Mouse (Mus musculus) heart, embryonic 15.5 days (tissue): ENCODE data around the gene Shisa3. TPM values are rescaled to one million over a fixed set of nuclear protein-coding genes. Genes with fewer than 3 reads are reported as not detected.

ENCODE experiments used
- ATAC-seq: fragments of 200-750 bp; cut with Nextera tagmentation; replicated peaks from 2 replicates; pipeline ENCODE4 v1.8.0; 2017; ENCODE audit warnings: low read depth, moderate TSS enrichment; ENCODE audit not compliant: insufficient number of reproducible peaks, insufficient read depth, low FRiP score
- H3K27ac ChIP-seq: fragments of 300-500 bp; sonication (generic); 2 replicates; pipeline ENCODE4 v1.5.1; 2015; ENCODE audit warnings: mild to moderate bottlenecking, inconsistent platforms
- H3K27me3 ChIP-seq: fragments of 300-500 bp; sonication (generic); 2 replicates; pipeline ENCODE4 v1.6.1; 2015; ENCODE audit warnings: inconsistent platforms
- H3K36me3 ChIP-seq: fragments of 300-500 bp; sonication (generic); 2 replicates; pipeline ENCODE4 v1.6.1; 2015; ENCODE audit warnings: mild to moderate bottlenecking, inconsistent platforms
- H3K4me1 ChIP-seq: fragments of 300-500 bp; sonication (generic); replicated peaks from 2 replicates; pipeline ENCODE4 v1.6.1; 2015; ENCODE audit warnings: inconsistent platforms
- H3K4me2 ChIP-seq: fragments of 300-500 bp; sonication (generic); 2 replicates; pipeline ENCODE4 v1.6.1; 2015; ENCODE audit warnings: inconsistent platforms, mild to moderate bottlenecking, moderate library complexity
- H3K4me3 ChIP-seq: fragments of 300-500 bp; sonication (generic); 2 replicates; pipeline ENCODE4 v1.5.1; 2015; ENCODE audit warnings: mild to moderate bottlenecking, inconsistent platforms
- H3K9ac ChIP-seq: fragments of 300-500 bp; sonication (generic); 2 replicates; pipeline ENCODE4 v1.6.1; 2015; ENCODE audit warnings: mild to moderate bottlenecking, inconsistent platforms
- H3K9me3 ChIP-seq: fragments of 300-500 bp; sonication (generic); replicated peaks from 2 replicates; pipeline ENCODE4 v1.6.1; 2016; ENCODE audit warnings: inconsistent platforms
- WGBS: fragments of 180-500 bp; shearing (Covaris S2); methylation state at CpG from one replicate; pipeline ENCODE4 v1.1.7; 2015; ENCODE audit warnings: mixed read lengths; 5-methylcytosine and 5-hydroxymethylcytosine counted together
- polyA plus RNA-seq: library from polyadenylated mRNA; unstranded; fragments of >200 nt; fragmentation: Nextera tagmentation; extraction: Ambion mirVana; gene quantifications from 2 replicates; pipeline ENCODE4 v1.2.1, GENCODE M21; 2015

Gene Shisa3
- 2.4 and 3.7 TPM in 2 replicates for polyA plus RNA-seq

DNA sequence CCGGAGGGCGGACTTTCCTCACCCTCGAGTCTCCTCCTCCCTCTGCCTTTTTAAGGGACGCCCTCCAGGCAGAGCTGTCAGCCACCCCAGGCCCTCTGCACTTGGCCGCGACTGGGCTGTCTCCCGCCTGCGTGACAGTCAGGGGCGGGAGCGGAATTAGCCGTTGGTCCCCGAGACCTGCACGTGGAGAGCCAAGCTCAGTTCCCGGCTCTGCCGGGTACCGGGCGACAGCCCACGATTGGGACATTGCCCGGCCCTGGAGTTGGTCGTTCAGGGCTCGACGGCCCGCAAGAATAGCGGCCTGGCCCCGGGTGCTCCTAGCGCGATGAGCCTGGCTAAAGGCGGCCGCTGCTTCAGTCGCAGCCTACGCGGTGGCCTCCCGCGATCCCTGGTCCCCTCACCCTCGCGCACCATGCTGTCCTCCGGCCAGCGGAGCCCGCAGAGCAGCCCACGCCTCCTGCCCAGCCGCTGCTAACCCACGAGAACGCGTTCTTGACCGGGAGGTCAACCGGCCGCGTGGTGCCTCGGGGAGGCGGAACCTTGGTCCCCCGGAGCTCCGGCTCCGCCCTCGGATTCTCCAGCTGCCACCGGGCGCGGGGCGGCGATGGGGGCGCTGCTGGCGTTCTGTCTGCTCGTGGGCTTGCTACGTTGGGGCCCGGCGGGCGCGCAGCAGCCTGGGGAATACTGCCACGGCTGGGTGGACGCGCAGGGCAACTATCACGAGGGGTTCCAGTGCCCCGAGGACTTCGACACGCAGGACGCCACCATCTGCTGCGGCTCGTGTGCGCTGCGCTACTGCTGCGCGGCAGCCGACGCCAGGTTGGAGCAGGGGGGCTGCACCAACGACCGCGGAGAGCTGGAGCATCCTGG is at the start of gene Shisa3:
Gene Shisa3 (plus strand): TSS at position 79 of the 870 bp plus-strand sequence.
- WGBS = under 1% methylated on average over 86 of the region's 86 CpGs
- ATAC-seq = peak; percentile 65

DNA sequence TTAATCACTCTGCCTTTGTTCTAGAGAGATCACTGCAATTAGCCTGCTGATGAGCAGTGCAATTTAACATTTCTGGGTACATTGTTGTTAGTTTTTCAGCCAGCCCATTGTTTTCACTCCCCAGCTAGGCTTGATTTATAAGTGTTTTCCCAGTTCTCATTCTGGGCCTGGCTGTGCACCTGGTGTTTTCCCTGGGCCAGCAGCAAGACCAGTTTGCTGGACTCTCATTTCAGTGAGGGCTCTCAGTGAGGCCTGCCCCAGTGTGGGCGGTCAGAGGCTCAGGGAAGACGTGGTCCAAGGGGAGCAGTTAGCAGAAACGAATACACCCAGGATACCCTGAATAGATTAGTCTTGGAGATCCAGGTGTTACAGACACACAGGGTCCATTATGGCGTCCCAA is 49.0 kb upstream of the Shisa3 start:
- H3K4me1 ChIP-seq = no peaks in the 10 kb centered on the region
- ATAC-seq = no peak
- no peaks in the 10 kb centered on the region for H3K36me3 ChIP-seq
- H3K4me3 ChIP-seq = no peak overlapping the region
- 80% methylated on average over 4 of the region's 4 CpGs for WGBS
- H3K4me2 ChIP-seq = no peak overlapping the region
- no peaks in the 10 kb centered on the region for H3K9me3 ChIP-seq
- no peak overlapping the region for H3K9ac ChIP-seq
- H3K27me3 ChIP-seq = no peaks in the 10 kb centered on the region
- no peak overlapping the region for H3K27ac ChIP-seq

More for the DNA sequence above, at the start of gene Shisa3:
- Histone ChIP-seq H3K36me3 (no peaks in the 10 kb centered on the region), H3K27me3 (peaks cover 75% of the 10 kb centered on the region), H3K4me3 (peak within 1 kb of the TSS; percentile 61), H3K27ac (no peak within 1 kb of the TSS), H3K4me1 (peaks cover 23% of the 10 kb centered on the region), H3K9me3 (no peaks in the 10 kb centered on the region), H3K4me2 (peak within 1 kb of the TSS; percentile 96), H3K9ac (peak within 1 kb of the TSS; percentile 55)

DNA sequence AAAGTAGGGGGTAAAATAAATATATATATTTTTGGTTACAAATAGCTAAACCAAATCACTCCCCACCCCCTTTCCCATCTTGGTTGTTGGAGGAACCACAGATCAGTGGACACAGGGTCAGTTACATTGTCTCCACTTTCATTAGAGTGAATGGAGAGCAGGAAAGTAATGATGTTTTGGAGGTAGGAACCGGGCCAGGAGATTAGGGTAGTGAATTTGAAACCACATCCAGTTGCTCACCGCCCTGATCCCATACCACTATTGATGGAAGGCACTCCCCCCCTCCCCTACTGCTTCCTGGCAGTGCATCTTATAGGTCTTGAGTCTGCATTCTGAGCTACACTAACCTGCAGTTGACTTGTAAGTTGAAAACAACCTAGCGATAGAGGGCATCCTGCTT is 48.6 kb upstream of the Shisa3 start:
- Histone ChIP-seq H3K27me3 (no peaks in the 10 kb centered on the region), H3K4me1 (no peaks in the 10 kb centered on the region), H3K27ac (no peak overlapping the region), H3K4me2 (no peak overlapping the region), H3K4me3 (no peak overlapping the region), H3K36me3 (no peaks in the 10 kb centered on the region), H3K9me3 (no peaks in the 10 kb centered on the region), H3K9ac (no peak overlapping the region)
- ATAC-seq = no peak
- 81% methylated on average over 3 of the region's 3 CpGs for WGBS

GRCm38 (mm10) chr5:67572552-67573155 is 35.0 kb upstream of the Shisa3 start:
- H3K9ac ChIP-seq = no peak overlapping the region
- ATAC-seq = no peak
- 50% methylated on average over 6 of the region's 6 CpGs for WGBS
- H3K4me3 ChIP-seq = no peak overlapping the region
- no peak overlapping the region for H3K27ac ChIP-seq
- H3K4me2 ChIP-seq = no peak overlapping the region
- H3K27me3 ChIP-seq = no peaks in the 10 kb centered on the region
- H3K4me1 ChIP-seq = no peaks in the 10 kb centered on the region
- H3K9me3 ChIP-seq = no peaks in the 10 kb centered on the region
- H3K36me3 ChIP-seq = no peaks in the 10 kb centered on the region

DNA sequence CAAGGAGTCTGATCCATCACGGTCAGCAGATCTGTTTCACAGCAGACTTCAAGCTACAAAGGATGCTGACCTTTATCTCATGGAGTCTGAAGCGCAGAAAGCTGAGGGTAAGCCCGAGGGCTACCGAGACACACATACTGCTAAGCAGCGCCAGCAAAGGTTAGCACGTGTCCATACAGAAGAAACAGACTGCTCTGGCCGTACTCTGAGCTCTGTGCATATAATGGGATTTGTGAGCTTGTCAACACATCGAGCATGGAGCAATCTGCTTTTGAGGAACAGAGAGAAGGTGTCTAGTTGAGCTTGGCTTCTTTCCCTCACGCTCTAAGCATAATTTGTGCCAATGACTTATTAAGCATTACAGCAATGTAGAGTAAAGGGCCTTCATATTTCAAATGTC is 33.6 kb upstream of the Shisa3 start:
- Histone ChIP-seq H3K4me2 (no peak overlapping the region), H3K9ac (no peak overlapping the region), H3K9me3 (no peaks in the 10 kb centered on the region), H3K36me3 (no peaks in the 10 kb centered on the region), H3K4me1 (no peaks in the 10 kb centered on the region), H3K27me3 (no peaks in the 10 kb centered on the region), H3K4me3 (no peak overlapping the region), H3K27ac (no peak overlapping the region)
- WGBS = 61% methylated on average over 9 of the region's 9 CpGs
- ATAC-seq = no peak

DNA sequence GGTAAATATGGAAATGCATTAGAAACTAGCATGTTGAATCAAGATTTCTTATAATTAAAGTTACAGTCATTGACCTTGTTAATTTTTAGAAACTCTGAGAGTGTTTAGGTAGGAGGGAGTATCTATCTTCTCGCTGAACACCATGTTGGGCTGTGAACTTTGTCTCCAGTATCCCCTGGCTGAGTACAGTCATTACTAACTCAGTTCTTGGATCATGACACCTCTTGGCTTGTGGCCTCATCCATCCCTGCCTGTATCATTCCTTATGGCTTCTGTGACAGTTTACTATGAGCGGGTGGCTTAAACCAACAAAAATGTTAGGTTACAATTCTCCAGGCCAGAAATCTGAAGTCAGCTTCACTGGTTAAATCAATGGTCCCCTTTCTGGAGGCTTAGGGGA is 32.0 kb upstream of the Shisa3 start:
- 74% methylated on average over 2 of the region's 2 CpGs for whole genome bisulfite sequencing
- ATAC-seq = no peak
- Histone ChIP-seq H3K4me2 (no peak overlapping the region), H3K9me3 (no peaks in the 10 kb centered on the region), H3K9ac (no peak overlapping the region), H3K36me3 (no peaks in the 10 kb centered on the region), H3K4me3 (no peak overlapping the region), H3K27ac (no peak overlapping the region), H3K4me1 (no peaks in the 10 kb centered on the region), H3K27me3 (no peaks in the 10 kb centered on the region)

GRCm38 (mm10) chr5:67579725-67580633 is 27.7 kb upstream of the Shisa3 start:
- Histone ChIP-seq H3K4me1 (no peaks in the 10 kb centered on the region), H3K4me3 (no peak overlapping the region), H3K9me3 (no peaks in the 10 kb centered on the region), H3K9ac (no peak overlapping the region), H3K27me3 (no peaks in the 10 kb centered on the region), H3K27ac (no peak overlapping the region), H3K4me2 (no peak overlapping the region), H3K36me3 (no peaks in the 10 kb centered on the region)
- no peak for ATAC-seq
- 40% methylated on average over 6 of the region's 6 CpGs for WGBS

- WGBS = 55% methylated on average over 1 of the region's 1 CpGs
- no peaks in the 10 kb centered on the region for H3K4me1 ChIP-seq
- H3K4me2 ChIP-seq = no peak overlapping the region
- no peaks in the 10 kb centered on the region for H3K9me3 ChIP-seq
- no peak overlapping the region for H3K4me3 ChIP-seq
- no peak overlapping the region for H3K27ac ChIP-seq
- H3K36me3 ChIP-seq = no peaks in the 10 kb centered on the region
- no peak overlapping the region for H3K9ac ChIP-seq
- no peaks in the 10 kb centered on the region for H3K27me3 ChIP-seq
- peak; percentile 22; the same call in 1 of the 2 replicates for ATAC-seq
These were observed 12.6 kb upstream of the Shisa3 start for GRCm38 (mm10) chr5:67595070-67595469.

DNA sequence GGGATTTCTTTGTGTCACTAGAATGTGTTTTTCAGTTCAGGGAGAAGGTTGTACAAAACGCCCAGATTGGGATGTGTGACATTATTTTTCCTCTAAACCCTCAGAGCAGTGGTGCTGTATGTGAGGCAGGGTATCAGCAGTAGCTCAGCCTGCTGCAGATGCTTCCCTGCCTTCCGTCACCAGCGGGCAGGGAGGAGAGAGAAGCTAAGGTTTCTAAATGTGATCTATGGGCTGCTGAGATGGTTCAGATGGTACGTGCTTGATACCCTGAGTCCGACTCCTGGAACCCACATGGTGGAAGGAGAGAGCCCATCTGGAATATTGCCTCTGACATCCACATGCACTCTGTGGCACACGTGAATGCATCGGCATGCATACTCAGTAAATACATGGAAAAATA is 12.1 kb upstream of the Shisa3 start:
- Histone ChIP-seq H3K27ac (no peak overlapping the region), H3K4me1 (no peaks in the 10 kb centered on the region), H3K36me3 (no peaks in the 10 kb centered on the region), H3K9me3 (no peaks in the 10 kb centered on the region), H3K9ac (no peak overlapping the region), H3K4me2 (no peak overlapping the region), H3K4me3 (no peak overlapping the region), H3K27me3 (no peaks in the 10 kb centered on the region)
- WGBS = 66% methylated on average over 7 of the region's 7 CpGs
- no peak for ATAC-seq

DNA sequence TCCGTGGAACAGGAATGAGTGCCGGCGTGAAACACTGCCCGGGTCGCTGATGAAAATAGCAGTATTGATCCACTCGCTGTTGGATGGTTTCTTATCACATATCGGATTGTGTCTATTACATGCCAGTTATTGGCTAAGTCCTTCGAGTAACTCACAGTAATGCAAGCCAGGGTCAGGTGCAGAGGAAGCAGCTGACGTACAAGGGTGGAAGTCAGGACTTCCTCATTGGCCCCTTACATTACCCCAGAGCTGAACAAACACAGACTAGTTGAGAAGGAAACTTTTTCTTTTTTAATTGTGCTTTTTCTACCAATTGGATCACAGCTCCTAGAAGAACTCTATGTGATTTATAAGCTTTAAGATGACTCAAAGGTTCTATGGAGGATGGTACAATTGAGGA is 7.7 kb upstream of the Shisa3 start:
- no peak for ATAC-seq
- Histone ChIP-seq H3K4me3 (no peak overlapping the region), H3K9ac (no peak overlapping the region), H3K9me3 (no peaks in the 10 kb centered on the region), H3K4me2 (no peak overlapping the region), H3K36me3 (no peaks in the 10 kb centered on the region), H3K27ac (no peak overlapping the region), H3K4me1 (no peaks in the 10 kb centered on the region), H3K27me3 (peaks cover 20% of the 10 kb centered on the region)
- 79% methylated on average over 9 of the region's 9 CpGs for WGBS

DNA sequence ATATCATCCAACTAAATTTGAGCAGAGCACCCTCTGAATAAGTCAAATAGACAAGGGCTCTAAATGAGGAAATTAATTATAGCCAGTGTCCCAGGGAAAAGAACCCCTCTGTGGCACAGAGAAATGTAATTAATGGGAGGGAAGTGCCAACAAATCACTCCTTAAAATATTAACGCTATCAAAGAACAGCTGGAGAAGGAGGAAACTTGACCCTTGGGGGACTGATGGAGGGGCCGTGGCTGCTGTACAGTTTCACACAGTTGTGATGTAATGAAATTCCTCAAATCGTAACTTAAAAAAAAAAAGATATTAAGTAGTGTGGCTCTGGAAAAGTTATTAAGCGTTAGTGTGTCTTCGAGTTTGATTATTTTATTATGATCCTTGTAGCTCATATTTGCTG is 1.7 kb upstream of the Shisa3 start:
- H3K4me2 ChIP-seq = no peak overlapping the region
- peaks cover 68% of the 10 kb centered on the region for H3K27me3 ChIP-seq
- no peak overlapping the region for H3K27ac ChIP-seq
- ATAC-seq = no peak
- H3K4me3 ChIP-seq = no peak overlapping the region
- H3K4me1 ChIP-seq = peaks cover 23% of the 10 kb centered on the region
- 38% methylated on average over 5 of the region's 5 CpGs for WGBS
- H3K9ac ChIP-seq = no peak overlapping the region
- no peaks in the 10 kb centered on the region for H3K36me3 ChIP-seq
- H3K9me3 ChIP-seq = no peaks in the 10 kb centered on the region
